Mouse (Mus musculus) embryonic fibroblast, embryonic 13.5 days (primary cell): ENCODE results near the gene Evx2.

Experiments
- CTCF ChIP-seq: IDR thresholded peaks from 2 replicates; pipeline ENCODE4 v1.5.1; 2011; ENCODE audit warnings: mild to moderate bottlenecking, control low read depth, low read length, moderate library complexity, borderline replicate concordance; ENCODE audit not compliant: insufficient read depth
- POLR2A ChIP-seq: IDR thresholded peaks from 2 replicates; pipeline ENCODE4 v1.6.1; 2011; ENCODE audit warnings: low read depth, mild to moderate bottlenecking, control low read depth, low read length, moderate library complexity

- no peak for TF ChIP-seq CTCF
- TF ChIP-seq POLR2A, result no peak
Observed at GRCm38 (mm10) chr2:74687698-74688555, 28.6 kb upstream of the Evx2 start.
